Mouse (Mus musculus) MEL (cell line): ENCODE measurements at regions not wholly inside any gene's neighbourhood (a gene's known extent, or its start where the extent isn't known, plus 50 kb on each side); places are given as distances from the start of the nearest gene placed in this dataset.

Source experiments
- DNase-seq: peaks from one replicate; pipeline ENCODE4 v3.0.0; 2011; ENCODE audit warnings: low read depth, low spot score
- H3K27ac ChIP-seq: 2 replicates; pipeline ENCODE4 v1.5.1; 2012; ENCODE audit warnings: low read depth, mild to moderate bottlenecking, control low read depth, low read length, moderate library complexity; ENCODE audit not compliant: control insufficient read depth
- H3K27me3 ChIP-seq, 2 experiments: fragments of 150-350 bp in 1 of 2; sonication (generic) in 1 of 2; 2 replicates each; pipeline ENCODE4 v1.6.1; 2012; ENCODE audit warnings: low read length in 2 of 2, mild to moderate bottlenecking in 2 of 2, improper control_type of control experiment in 1 of 2, moderate library complexity in 1 of 2; ENCODE audit not compliant: insufficient read depth in 2 of 2, control insufficient read depth in 1 of 2
- H3K36me3 ChIP-seq, 2 experiments: 2 replicates each; pipeline ENCODE4 v1.6.1; 2012 to 2014; ENCODE audit warnings: low read length in 2 of 2, improper control_type of control experiment in 1 of 2, inconsistent platforms in 1 of 2, mild to moderate bottlenecking in 1 of 2; ENCODE audit not compliant: insufficient read depth in 2 of 2, control insufficient read depth in 1 of 2
- H3K4me1 ChIP-seq, 2 experiments: fragments of 150-350 bp in 1 of 2; sonication (generic) in 1 of 2; 2 replicates each; pipeline ENCODE4 v1.6.1; 2012; ENCODE audit warnings: low read length in 2 of 2, improper control_type of control experiment in 1 of 2, mild to moderate bottlenecking in 1 of 2; ENCODE audit not compliant: insufficient read depth in 2 of 2, control insufficient read depth in 1 of 2
- H3K4me3 ChIP-seq, 2 experiments: fragments of 150-350 bp in 1 of 2; sonication (generic) in 1 of 2; 2 replicates each; pipeline ENCODE4 v1.5.1; 2012; ENCODE audit warnings: low read depth in 2 of 2, low read length in 2 of 2, mild to moderate bottlenecking in 2 of 2, moderate library complexity in 2 of 2, control low read depth in 1 of 2, improper control_type of control experiment in 1 of 2; ENCODE audit not compliant: control insufficient read depth in 1 of 2, insufficient read depth in 1 of 2
- H3K79me2 ChIP-seq: 2 replicates; pipeline ENCODE4 v1.6.1; 2012; ENCODE audit warnings: mild to moderate bottlenecking, low read length, moderate library complexity; ENCODE audit not compliant: control insufficient read depth, poor library complexity, insufficient read depth
- H3K9ac ChIP-seq: 2 replicates; pipeline ENCODE4 v1.6.1; 2012; ENCODE audit warnings: low read depth, mild to moderate bottlenecking, control low read depth, low read length, moderate library complexity; ENCODE audit not compliant: control insufficient read depth, poor library complexity, severe bottlenecking
- H3K9me3 ChIP-seq: fragments of 150-350 bp; sonication (generic); replicated peaks from 2 replicates; pipeline ENCODE4 v1.6.1; 2012; ENCODE audit warnings: mild to moderate bottlenecking, low read length, improper control_type of control experiment, moderate library complexity; ENCODE audit not compliant: insufficient read depth
- CHD2 ChIP-seq: IDR thresholded peaks from 2 replicates; pipeline ENCODE4 v1.6.1; 2011; ENCODE audit warnings: low read length, improper control_type of control experiment
- ETS1 ChIP-seq: IDR thresholded peaks from 2 replicates; pipeline ENCODE4 v1.6.1; 2012; ENCODE audit warnings: low read depth, mild to moderate bottlenecking, inconsistent platforms, low read length, improper control_type of control experiment, moderate library complexity
- GATA1 ChIP-seq: IDR thresholded peaks from 2 replicates; pipeline ENCODE4 v1.6.1; 2011; ENCODE audit warnings: low read depth, low read length, improper control_type of control experiment
- MAX ChIP-seq: IDR thresholded peaks from 2 replicates; pipeline ENCODE4 v1.6.1; 2011; ENCODE audit warnings: low read length, improper control_type of control experiment
- MAZ ChIP-seq: IDR thresholded peaks from 2 replicates; pipeline ENCODE4 v1.6.1; 2012; ENCODE audit warnings: low read depth, mild to moderate bottlenecking, inconsistent platforms, low read length, improper control_type of control experiment
- MEF2A ChIP-seq: IDR thresholded peaks from 2 replicates; pipeline ENCODE4 v1.6.1; 2014; ENCODE audit warnings: low read depth, mild to moderate bottlenecking, inconsistent platforms, low read length, improper control_type of control experiment; ENCODE audit not compliant: poor library complexity, insufficient replicate concordance, severe bottlenecking; ENCODE audit errors: extremely low read depth
- MYC ChIP-seq: IDR thresholded peaks from 2 replicates; pipeline ENCODE4 v1.6.1; 2011; ENCODE audit warnings: low read depth, mild to moderate bottlenecking, low read length, improper control_type of control experiment, moderate library complexity
- NELFE ChIP-seq: IDR thresholded peaks from 2 replicates; pipeline ENCODE4 v1.6.1; 2011; ENCODE audit warnings: low read depth, low read length, improper control_type of control experiment
- NRF1 ChIP-seq: IDR thresholded peaks from 2 replicates; pipeline ENCODE4 v1.6.1; 2014; ENCODE audit warnings: low read depth, mild to moderate bottlenecking, inconsistent platforms, low read length, improper control_type of control experiment, moderate library complexity; ENCODE audit not compliant: poor library complexity, insufficient read depth, severe bottlenecking
- POLR2A ChIP-seq, 2 experiments: IDR thresholded peaks; 2 replicates each; pipeline ENCODE4 v1.6.1; 2011 to 2012; ENCODE audit warnings: low read length in 2 of 2, mild to moderate bottlenecking in 2 of 2, control low read depth in 1 of 2, improper control_type of control experiment in 1 of 2, low read depth in 1 of 2, moderate library complexity in 1 of 2; ENCODE audit not compliant: control insufficient read depth in 1 of 2, insufficient read depth in 1 of 2, poor library complexity in 1 of 2
- POLR2AphosphoS2 ChIP-seq: IDR thresholded peaks from 2 replicates; pipeline ENCODE4 v1.6.1; 2011; ENCODE audit warnings: low read length, improper control_type of control experiment
- POLR2AphosphoS5 ChIP-seq: IDR thresholded peaks from 2 replicates; pipeline ENCODE4 v1.6.1; 2012; ENCODE audit warnings: low read depth, borderline replicate concordance, mild to moderate bottlenecking, inconsistent platforms, low read length, moderate library complexity, mixed read lengths
- RAD21 ChIP-seq: IDR thresholded peaks from 2 replicates; pipeline ENCODE4 v1.6.1; 2011; ENCODE audit warnings: mild to moderate bottlenecking, low read depth, low read length, improper control_type of control experiment
- RCOR1 ChIP-seq: IDR thresholded peaks from 2 replicates; pipeline ENCODE4 v1.6.1; 2012; ENCODE audit warnings: low read depth, mild to moderate bottlenecking, inconsistent platforms, low read length, improper control_type of control experiment
- SIN3A ChIP-seq: IDR thresholded peaks from 2 replicates; pipeline ENCODE4 v1.6.1; 2012; ENCODE audit warnings: low read length, improper control_type of control experiment, inconsistent platforms
- TAL1 ChIP-seq: IDR thresholded peaks from 2 replicates; pipeline ENCODE4 v1.6.1; 2012; ENCODE audit warnings: mild to moderate bottlenecking, inconsistent platforms, low read length, moderate library complexity, mixed read lengths
- TBP ChIP-seq: IDR thresholded peaks from 2 replicates; pipeline ENCODE4 v1.8.0; 2011; ENCODE audit warnings: low read depth, low read length, improper control_type of control experiment
- TCF12 ChIP-seq: IDR thresholded peaks from 2 replicates; pipeline ENCODE4 v1.6.1; 2014; ENCODE audit warnings: low read depth, mild to moderate bottlenecking, inconsistent platforms, low read length, improper control_type of control experiment, moderate library complexity
- USF1 ChIP-seq: IDR thresholded peaks from 2 replicates; pipeline ENCODE4 v1.6.1; 2014; ENCODE audit warnings: low read depth, mild to moderate bottlenecking, inconsistent platforms, low read length, improper control_type of control experiment, moderate library complexity

DNA sequence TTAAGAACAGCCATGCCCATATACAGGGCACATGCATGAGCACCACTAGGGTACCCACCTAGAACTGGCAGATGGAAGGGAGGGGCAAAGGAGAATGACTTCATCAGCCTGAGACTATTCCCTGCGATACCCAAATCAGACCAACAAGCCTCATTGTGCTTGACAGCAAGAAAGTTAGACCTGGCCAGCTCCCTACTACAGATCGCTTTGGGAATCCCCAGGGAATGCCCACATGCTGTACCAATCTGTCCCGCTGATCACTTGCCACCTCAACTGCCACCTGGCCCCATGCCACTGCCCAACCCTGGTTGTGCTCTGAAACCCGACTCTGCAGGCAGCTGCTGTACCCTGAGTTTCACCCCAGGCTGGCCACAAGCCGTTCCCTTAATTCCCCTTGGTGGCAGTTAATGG lies 188.0 kb upstream of the Jarid2 start:
- TF ChIP-seq RCOR1: no peak
- no peak for TF ChIP-seq MAZ
- no peak for TF ChIP-seq SIN3A
- no peak for TF ChIP-seq CHD2
- TF ChIP-seq TCF12: no peak
- TF ChIP-seq NELFE: no peak
- TF ChIP-seq TAL1: no peak
- TF ChIP-seq GATA1: no peak
- TF ChIP-seq RAD21: no peak
- TF ChIP-seq NRF1: no peak
- TF ChIP-seq, all 39 proteins: peak for 0
- Histone ChIP-seq H3K79me2 (no peaks in the 10 kb centered on the region), H3K27me3 (no peaks in the 10 kb centered on the region), H3K9ac (no peak overlapping the region), H3K4me3 (no peak overlapping the region), H3K4me1 (no peaks in the 10 kb centered on the region), H3K27ac (no peak overlapping the region), H3K9me3 (no peaks in the 10 kb centered on the region), H3K36me3 (no peaks in the 10 kb centered on the region)
- no peak for DNase-seq

DNA sequence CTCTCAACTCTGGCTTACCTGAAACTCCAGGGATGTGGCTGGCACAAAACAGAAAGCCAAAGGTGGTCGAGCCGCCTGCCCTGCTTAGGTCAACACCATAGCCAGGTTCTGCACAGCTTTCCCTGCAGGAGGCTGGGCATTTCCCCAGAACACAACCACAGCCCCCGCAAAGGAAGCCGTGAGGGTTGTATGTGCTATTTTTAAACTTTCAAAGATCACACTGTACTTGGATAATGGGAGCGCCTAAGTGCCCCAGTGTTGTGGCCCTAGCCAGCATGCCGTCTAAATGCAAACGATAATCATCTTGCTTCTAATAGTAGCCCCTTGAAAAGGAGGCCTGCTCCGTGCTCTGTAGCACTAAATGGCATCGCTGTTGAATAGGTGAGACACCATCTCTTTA lies 184.5 kb upstream of the Jarid2 start:
- Histone ChIP-seq H3K9me3 (no peaks in the 10 kb centered on the region), H3K79me2 (no peaks in the 10 kb centered on the region), H3K27me3 (no peaks in the 10 kb centered on the region), H3K9ac (no peak overlapping the region), H3K4me3 (no peak overlapping the region), H3K27ac (no peak overlapping the region), H3K4me1 (no peaks in the 10 kb centered on the region), H3K36me3 (no peaks in the 10 kb centered on the region)
- TF ChIP-seq TAL1 (no peak), ETS1 (no peak), SIN3A (no peak), USF1 (no peak), POLR2AphosphoS5 (no peak), NRF1 (no peak), MAX (no peak), MAZ (no peak), POLR2A (IDR thresholded peaks at IDR 0.05; ENCODE audit: control insufficient read depth in 1 of 2, insufficient read depth in 1 of 2, low read depth in 1 of 2, low read length in 2 of 2, poor library complexity in 1 of 2) (no peak), POLR2AphosphoS2 (no peak)
- DNase-seq: no peak

DNA sequence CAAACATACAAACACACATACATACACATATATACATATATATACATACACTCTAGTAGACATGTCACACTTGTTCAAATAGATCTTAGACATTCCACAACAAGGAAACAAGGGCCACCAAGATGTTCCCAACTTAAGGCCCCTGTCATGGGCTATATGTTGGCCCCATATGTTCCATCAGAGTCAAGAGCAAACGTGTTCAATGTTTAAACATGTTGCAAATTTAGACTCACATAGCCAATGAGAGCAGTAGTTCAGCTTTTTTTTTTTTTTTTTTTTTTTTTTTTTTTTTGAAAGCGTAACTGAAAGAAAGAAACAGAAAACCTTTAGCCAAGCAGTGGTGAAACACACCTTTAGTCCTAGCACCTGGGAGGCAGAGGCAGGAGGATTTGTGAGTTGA lies 183.0 kb upstream of the Jarid2 start:
- H3K4me1 ChIP-seq: no peaks in the 10 kb centered on the region
- no peak for DNase-seq
- no peaks in the 10 kb centered on the region for H3K79me2 ChIP-seq
- no peaks in the 10 kb centered on the region for H3K9me3 ChIP-seq
- H3K27me3 ChIP-seq: no peaks in the 10 kb centered on the region
- H3K27ac ChIP-seq: no peak overlapping the region
- TF ChIP-seq MYC (no peak), MEF2A (no peak), ETS1 (no peak), TBP (no peak), GATA1 (no peak), POLR2AphosphoS5 (no peak)
- TF ChIP-seq, all 39 proteins: peak for 0
- Histone ChIP-seq H3K4me3 (no peak overlapping the region), H3K36me3 (no peaks in the 10 kb centered on the region), H3K9ac (no peak overlapping the region)
